Mouse (Mus musculus) large intestine, adult 2 months (tissue): ENCODE results near the gene Snai3. TPM values are rescaled to one million over a fixed set of nuclear protein-coding genes. Genes with fewer than 3 reads are reported as not detected.

ENCODE experiments used
- polyA plus RNA-seq: library from polyadenylated mRNA; depleted of rRNA; stranded (reverse); fragments of >200 nt; gene quantifications from 2 replicates; pipeline ENCODE4 v1.2.3, GENCODE M21; 2012; rRNA removed

Gene Snai3
- polyA plus RNA-seq, 1 experiment, result 1.4 TPM

Other genes with a start within 250 kb of the Snai3 start
- 24.6 and 51.1 TPM in 2 replicates for gene Zfpm1, start 178.6 kb downstream of the Snai3 start, polyA plus RNA-seq
- gene Trhr2, start 100.0 kb downstream of the Snai3 start, polyA plus RNA-seq, result not detected in 2 replicates
- gene Zc3h18, start 84.1 kb downstream of the Snai3 start, polyA plus RNA-seq, result 18.6 and 29.6 TPM in 2 replicates
- 0.21 and 0.41 TPM in 2 replicates for gene Il17c, start 38.7 kb downstream of the Snai3 start, polyA plus RNA-seq
- 240 and 254 TPM in 2 replicates for gene Cyba, start 27.8 kb downstream of the Snai3 start, polyA plus RNA-seq
- 45.0 and 54.8 TPM in 2 replicates for gene Mvd, start 17.3 kb downstream of the Snai3 start, polyA plus RNA-seq
- 49.6 and 52.5 TPM in 2 replicates for gene Rnf166, start 15.3 kb upstream of the Snai3 start, polyA plus RNA-seq
- 20.8 and 27.6 TPM in 2 replicates for gene Ctu2, start 15.4 kb upstream of the Snai3 start, polyA plus RNA-seq
- gene Piezo1, start 90.6 kb upstream of the Snai3 start, polyA plus RNA-seq, result 35.4 and 38.3 TPM in 2 replicates
- 42.7 and 43.0 TPM in 2 replicates for gene Cdt1, start 107.3 kb upstream of the Snai3 start, polyA plus RNA-seq
- gene Aprt, start 116.2 kb upstream of the Snai3 start, polyA plus RNA-seq, result 318 and 399 TPM in 2 replicates
- gene Galns, start 150.7 kb upstream of the Snai3 start, polyA plus RNA-seq, result 19.1 and 24.5 TPM in 2 replicates
- gene Trappc2l, start 150.9 kb upstream of the Snai3 start, polyA plus RNA-seq, result 165 and 169 TPM in 2 replicates
- gene Pabpn1l, start 162.0 kb upstream of the Snai3 start, polyA plus RNA-seq, result 0.07 and 0.10 TPM in 2 replicates
- 5.7 and 6.3 TPM in 2 replicates for gene Cbfa2t3, start 238.4 kb upstream of the Snai3 start, polyA plus RNA-seq